Mouse (Mus musculus): Measurements from ENCODE around the gene Zfyve9. TPM values are rescaled to one million over a fixed set of nuclear protein-coding genes. Genes with fewer than 3 reads are reported as not detected.

The Zfyve9 gene
- polyA plus RNA-seq, 1 experiment from 2014 or later: 5.0 TPM

GRCm38 (mm10) chr4:108629363-108629880 lies 151.2 kb downstream of the Zfyve9 start:
- Histone ChIP-seq H3K9ac (ENCODE audit: low read depth, low read length) (no peak overlapping the region), H3K27ac (ENCODE audit: low read depth, low read length) (no peak overlapping the region), H3K9me3 (ENCODE audit: control insufficient read depth) (no peaks in the 10 kb centered on the region), H3K4me2 (replicated peaks; ENCODE audit: low read depth) (no peak overlapping the region), H3K4me1 (replicated peaks; ENCODE audit: control insufficient read depth, insufficient read depth, low read length) (no peaks in the 10 kb centered on the region), H3K27me3 (replicated peaks; ENCODE audit: control insufficient read depth, insufficient read depth, low read length) (no peaks in the 10 kb centered on the region), H3K4me3 (ENCODE audit: low read depth, low read length) (no peak overlapping the region), H3K36me3 (ENCODE audit: control insufficient read depth, insufficient read depth) (peaks cover 96% of the 10 kb centered on the region)
- 90% methylated on average over 7 of the region's 7 CpGs for WGBS
- TF ChIP-seq CTCF (IDR thresholded peaks at IDR 0.05; ENCODE audit: low read depth): no peak
- ATAC-seq: no peak

GRCm38 (mm10) chr4:108627066-108627465 lies 153.5 kb downstream of the Zfyve9 start:
- H3K27ac ChIP-seq (ENCODE audit: low read depth, low read length): no peak overlapping the region
- no peak for ATAC-seq
- H3K4me2 ChIP-seq (replicated peaks; ENCODE audit: low read depth): no peak overlapping the region
- H3K9ac ChIP-seq (ENCODE audit: low read depth, low read length): no peak overlapping the region
- no peaks in the 10 kb centered on the region for H3K4me1 ChIP-seq (replicated peaks; ENCODE audit: control insufficient read depth, insufficient read depth, low read length)
- no peaks in the 10 kb centered on the region for H3K27me3 ChIP-seq (replicated peaks; ENCODE audit: control insufficient read depth, insufficient read depth, low read length)
- 89% methylated on average over 5 of the region's 5 CpGs for whole genome bisulfite sequencing
- H3K9me3 ChIP-seq (ENCODE audit: control insufficient read depth): no peaks in the 10 kb centered on the region
- TF ChIP-seq CTCF (IDR thresholded peaks at IDR 0.05; ENCODE audit: low read depth): no peak
- peaks cover 83% of the 10 kb centered on the region for H3K36me3 ChIP-seq (ENCODE audit: control insufficient read depth, insufficient read depth)
- no peak overlapping the region for H3K4me3 ChIP-seq (ENCODE audit: low read depth, low read length)

DNA sequence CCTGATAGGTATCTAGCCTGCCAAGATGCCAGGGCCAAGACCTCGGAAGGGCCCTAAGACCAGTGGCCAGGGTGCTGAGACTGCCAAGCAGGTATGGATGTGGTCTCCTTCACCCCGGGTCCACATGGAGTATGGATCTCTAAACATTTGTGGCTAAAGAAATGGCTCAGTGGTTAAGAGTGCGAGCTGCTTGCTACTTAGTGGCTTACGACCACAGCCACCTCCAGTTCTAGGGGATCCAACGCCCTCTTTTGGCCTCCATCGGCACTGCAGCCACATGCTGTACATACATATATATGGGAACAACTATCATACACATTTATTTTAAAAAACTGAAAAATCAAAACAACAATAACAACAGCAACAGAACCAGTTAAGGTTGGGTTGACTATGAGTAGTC lies 159.1 kb downstream of the Zfyve9 start:
- Histone ChIP-seq H3K36me3 (ENCODE audit: control insufficient read depth, insufficient read depth) (peaks cover 29% of the 10 kb centered on the region), H3K27ac (ENCODE audit: low read depth, low read length) (no peak overlapping the region), H3K4me1 (replicated peaks; ENCODE audit: control insufficient read depth, insufficient read depth, low read length) (peaks cover 3% of the 10 kb centered on the region), H3K9me3 (ENCODE audit: control insufficient read depth) (no peaks in the 10 kb centered on the region), H3K9ac (ENCODE audit: low read depth, low read length) (no peak overlapping the region), H3K4me2 (replicated peaks; ENCODE audit: low read depth) (no peak overlapping the region), H3K4me3 (ENCODE audit: low read depth, low read length) (no peak overlapping the region), H3K27me3 (replicated peaks; ENCODE audit: control insufficient read depth, insufficient read depth, low read length) (no peaks in the 10 kb centered on the region)
- no peak for ATAC-seq
- peak; percentile 38; the same call in 1 of the 2 replicates for TF ChIP-seq CTCF (IDR thresholded peaks at IDR 0.05; ENCODE audit: low read depth)
- WGBS: 95% methylated on average over 6 of the region's 6 CpGs

- Histone ChIP-seq H3K9ac (ENCODE audit: low read depth, low read length) (peak overlapping the region; percentile 68), H3K9me3 (ENCODE audit: control insufficient read depth) (no peaks in the 10 kb centered on the region), H3K27ac (ENCODE audit: low read depth, low read length) (peak overlapping the region; percentile 83), H3K4me1 (replicated peaks; ENCODE audit: control insufficient read depth, insufficient read depth, low read length) (peaks cover 3% of the 10 kb centered on the region), H3K36me3 (ENCODE audit: control insufficient read depth, insufficient read depth) (peaks cover 20% of the 10 kb centered on the region), H3K27me3 (replicated peaks; ENCODE audit: control insufficient read depth, insufficient read depth, low read length) (no peaks in the 10 kb centered on the region), H3K4me3 (ENCODE audit: low read depth, low read length) (peak overlapping the region; percentile 61), H3K4me2 (replicated peaks; ENCODE audit: low read depth) (peak overlapping the region; percentile 81)
- 15% methylated on average over 8 of the region's 8 CpGs for WGBS
- no peak for ATAC-seq
- 0 out of 2 replicates have a peak, but pooled peaks have one; percentile 2 for TF ChIP-seq CTCF (IDR thresholded peaks at IDR 0.05; ENCODE audit: low read depth)
Observed at GRCm38 (mm10) chr4:108620536-108620935, 160.1 kb downstream of the Zfyve9 start.

DNA sequence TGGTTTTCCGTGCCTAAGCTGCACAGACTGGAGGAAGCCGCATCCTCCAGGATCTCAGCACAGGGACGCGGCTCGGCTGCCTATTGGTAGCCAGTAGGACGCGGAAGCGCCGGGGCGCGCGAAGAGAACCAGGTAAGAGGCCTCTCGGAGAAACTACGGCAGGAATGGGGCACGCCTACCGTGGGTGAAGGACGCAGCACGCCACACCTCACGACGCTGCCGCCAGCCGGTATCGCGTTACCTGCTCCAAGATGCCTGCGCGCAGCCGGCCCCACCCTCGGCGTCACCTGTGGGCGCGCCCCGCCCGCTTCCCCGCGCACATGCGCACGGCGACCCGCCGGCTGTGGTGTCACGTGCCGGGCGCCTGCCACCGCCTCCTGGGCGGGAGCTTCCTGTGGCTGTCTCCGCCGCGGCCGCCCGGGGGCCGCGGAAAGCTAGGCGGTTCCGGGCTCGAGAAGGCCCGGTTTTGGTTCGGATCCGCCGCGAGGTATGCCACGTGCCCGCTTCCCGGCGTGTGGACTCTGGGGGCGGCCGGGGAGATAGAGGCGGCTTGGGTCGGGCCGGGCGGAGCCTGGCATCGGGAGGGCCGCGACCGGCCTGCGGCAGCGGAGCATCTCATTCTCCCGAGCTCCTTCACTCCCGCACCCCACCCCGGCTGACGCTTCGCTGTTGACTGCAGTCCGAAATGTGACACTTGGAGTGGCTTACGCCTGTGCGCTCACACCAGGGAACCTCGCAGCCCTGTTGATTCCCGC lies 160.8 kb downstream of the Zfyve9 start, which contains the start of gene Cc2d1b:
Gene Cc2d1b (plus strand): TSS at position 354 of the 755 bp plus-strand sequence.
- H3K4me1 ChIP-seq (replicated peaks; ENCODE audit: control insufficient read depth, insufficient read depth, low read length): peaks cover 3% of the 10 kb centered on the region
- H3K36me3 ChIP-seq (ENCODE audit: control insufficient read depth, insufficient read depth): peaks cover 12% of the 10 kb centered on the region; the same call in 1 of the 2 replicates
- peak within 1 kb of the TSS; percentile 61 for H3K4me3 ChIP-seq (ENCODE audit: low read depth, low read length)
- WGBS: 0% methylated on average over 71 of the region's 86 CpGs
- peak within 1 kb of the TSS; percentile 81 for H3K4me2 ChIP-seq (replicated peaks; ENCODE audit: low read depth)
- H3K27me3 ChIP-seq (replicated peaks; ENCODE audit: control insufficient read depth, insufficient read depth, low read length): no peaks in the 10 kb centered on the region
- H3K9me3 ChIP-seq (ENCODE audit: control insufficient read depth): no peaks in the 10 kb centered on the region
- H3K9ac ChIP-seq (ENCODE audit: low read depth, low read length): peak within 1 kb of the TSS; percentile 68
- peak; percentile 32 for TF ChIP-seq CTCF (IDR thresholded peaks at IDR 0.05; ENCODE audit: low read depth)
- peak within 1 kb of the TSS; percentile 83 for H3K27ac ChIP-seq (ENCODE audit: low read depth, low read length)
- ATAC-seq: peak; percentile 97

DNA sequence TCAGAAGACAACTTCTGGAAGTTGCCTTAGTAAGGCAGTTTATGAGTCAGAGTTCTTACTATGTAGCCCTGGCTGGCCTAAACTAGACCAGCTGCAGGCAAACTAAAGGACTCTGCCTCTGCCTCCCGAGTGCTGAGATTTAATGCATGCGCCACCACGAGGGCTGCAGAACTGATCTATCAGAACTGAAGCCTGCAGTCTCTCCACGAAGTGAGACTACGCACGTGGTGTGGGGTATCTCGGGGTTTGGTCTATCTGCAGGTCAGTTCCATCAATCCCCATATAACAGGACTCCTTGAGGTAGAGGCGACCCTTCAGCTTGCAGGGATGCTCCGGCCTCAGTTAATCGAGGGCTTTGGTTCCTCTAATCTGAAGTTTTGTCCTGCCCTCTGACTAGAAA lies 161.4 kb downstream of the Zfyve9 start:
- Histone ChIP-seq H3K36me3 (ENCODE audit: control insufficient read depth, insufficient read depth) (peaks cover 6% of the 10 kb centered on the region; the same call in 1 of the 2 replicates), H3K9me3 (ENCODE audit: control insufficient read depth) (no peaks in the 10 kb centered on the region), H3K27ac (ENCODE audit: low read depth, low read length) (peak overlapping the region; percentile 73), H3K9ac (ENCODE audit: low read depth, low read length) (peak overlapping the region; percentile 68), H3K4me3 (ENCODE audit: low read depth, low read length) (peak overlapping the region; percentile 61), H3K4me2 (replicated peaks; ENCODE audit: low read depth) (peak overlapping the region; percentile 81), H3K4me1 (replicated peaks; ENCODE audit: control insufficient read depth, insufficient read depth, low read length) (peaks cover 3% of the 10 kb centered on the region), H3K27me3 (replicated peaks; ENCODE audit: control insufficient read depth, insufficient read depth, low read length) (no peaks in the 10 kb centered on the region)
- 2% methylated on average over 10 of the region's 10 CpGs for WGBS
- TF ChIP-seq CTCF (IDR thresholded peaks at IDR 0.05; ENCODE audit: low read depth): no peak
- peak; percentile 29 for ATAC-seq
